Mouse (Mus musculus) midbrain, embryonic 14.5 days (tissue): ENCODE data around the gene Timm44. TPM values are rescaled to one million over a fixed set of nuclear protein-coding genes. Genes with fewer than 3 reads are reported as not detected.

Experiments used
- ATAC-seq: fragments of 200-750 bp; cut with Nextera tagmentation; 2 replicates; pipeline ENCODE4 v1.8.0; 2017; ENCODE audit warnings: moderate number of reproducible peaks, moderate library complexity; ENCODE audit not compliant: low FRiP score, low TSS enrichment
- DNase-seq: peaks from one replicate; pipeline ENCODE4 v3.0.0-alpha.2; 2015
- H3K27ac ChIP-seq: fragments of 300-500 bp; sonication (generic); replicated peaks from 2 replicates; pipeline ENCODE4 v1.5.1; 2014; ENCODE audit warnings: mild to moderate bottlenecking, low read depth, low read length, moderate library complexity
- H3K27me3 ChIP-seq: fragments of 300-500 bp; sonication (generic); 2 replicates; pipeline ENCODE4 v1.6.1; 2014; ENCODE audit warnings: low read length, control low read depth, mixed read lengths; ENCODE audit not compliant: control insufficient read depth, insufficient read depth
- H3K36me3 ChIP-seq: fragments of 300-500 bp; sonication (generic); 2 replicates; pipeline ENCODE4 v1.6.1; 2014; ENCODE audit warnings: low read length, control low read depth; ENCODE audit not compliant: control insufficient read depth, insufficient read depth
- H3K4me1 ChIP-seq: fragments of 300-500 bp; sonication (generic); 2 replicates; pipeline ENCODE4 v1.6.1; 2014; ENCODE audit warnings: mild to moderate bottlenecking, antibody characterized with exemption, low read length, control low read depth; ENCODE audit not compliant: control insufficient read depth, insufficient read depth
- H3K4me2 ChIP-seq: fragments of 300-500 bp; sonication (generic); 2 replicates; pipeline ENCODE4 v1.6.1; 2014; ENCODE audit warnings: mild to moderate bottlenecking, low read length, moderate library complexity
- H3K4me3 ChIP-seq: fragments of 300-500 bp; sonication (generic); replicated peaks from 2 replicates; pipeline ENCODE4 v1.5.1; 2014; ENCODE audit warnings: low read depth, low read length
- H3K9ac ChIP-seq: fragments of 300-500 bp; sonication (generic); replicated peaks from 2 replicates; pipeline ENCODE4 v1.6.1; 2014; ENCODE audit warnings: mild to moderate bottlenecking, low read length, moderate library complexity
- H3K9me3 ChIP-seq: fragments of 300-500 bp; sonication (generic); 2 replicates; pipeline ENCODE4 v1.6.1; 2016; ENCODE audit warnings: low read length, control low read depth, mixed read lengths; ENCODE audit not compliant: control insufficient read depth
- WGBS: fragments of 180-500 bp; shearing (Covaris S2); extraction: QIAGEN DNeasy Blood & Tissue Kit; methylation state at CpG from one replicate; pipeline ENCODE4 v1.1.7; 2014; 5-methylcytosine and 5-hydroxymethylcytosine counted together
- polyA plus RNA-seq: library from polyadenylated mRNA; unstranded; fragments of >200 nt; fragmentation: Nextera tagmentation; extraction: Ambion mirVana; gene quantifications from 2 replicates; pipeline ENCODE4 v1.2.1, GENCODE M21; 2014

The Timm44 gene
- polyA plus RNA-seq, 1 experiment from 2014 or later: 47.2 TPM

- Histone ChIP-seq H3K4me2 (no peak overlapping the region), H3K27me3 (no peaks in the 10 kb centered on the region), H3K9me3 (no peaks in the 10 kb centered on the region), H3K36me3 (peaks cover 51% of the 10 kb centered on the region), H3K27ac (no peak overlapping the region), H3K4me3 (no peak overlapping the region), H3K4me1 (peaks cover 17% of the 10 kb centered on the region), H3K9ac (no peak overlapping the region)
- DNase-seq: peak; percentile 87
- WGBS: 28% methylated on average over 26 of the region's 26 CpGs
- ATAC-seq: peak; percentile 19; the same call in 1 of the 2 replicates
Observed at GRCm38 (mm10) chr8:4250306-4250970, 25.3 kb downstream of the Timm44 start.

DNA sequence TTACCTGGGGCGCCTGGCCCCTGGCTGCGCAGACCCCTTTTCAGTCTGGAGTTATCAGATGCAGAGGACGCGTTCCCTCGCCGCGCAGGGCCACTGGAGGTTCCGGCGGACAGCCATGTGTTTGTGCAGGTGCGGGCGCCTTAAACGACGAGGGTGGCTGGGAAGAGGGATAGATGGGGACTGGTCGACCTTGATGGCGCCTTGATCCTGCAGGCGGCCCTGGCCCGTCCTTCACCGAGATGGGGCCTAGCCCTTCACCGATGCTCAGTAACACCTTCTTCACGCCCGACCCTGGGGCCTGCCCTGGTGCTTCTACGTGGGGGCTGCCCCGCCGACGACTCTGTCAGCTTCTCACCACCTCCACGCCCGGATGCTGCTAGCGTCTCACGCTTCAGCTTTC, 26.5 kb downstream of the Timm44 start:
- H3K4me3 ChIP-seq: no peak overlapping the region
- H3K36me3 ChIP-seq: peaks cover 51% of the 10 kb centered on the region
- H3K27ac ChIP-seq: 0 out of 2 replicates have a peak overlapping the region, but pooled peaks have one; percentile 8
- no peak overlapping the region for H3K9ac ChIP-seq
- H3K27me3 ChIP-seq: no peaks in the 10 kb centered on the region
- no peak for DNase-seq
- 16% methylated on average over 29 of the region's 29 CpGs for WGBS
- no peak overlapping the region for H3K4me2 ChIP-seq
- no peak for ATAC-seq
- no peaks in the 10 kb centered on the region for H3K9me3 ChIP-seq
- H3K4me1 ChIP-seq: peaks cover 11% of the 10 kb centered on the region

GRCm38 (mm10) chr8:4247951-4248540, 27.7 kb downstream of the Timm44 start, which contains the start of gene Tgfbr3l:
Gene Tgfbr3l, plus strand, starts transcription at chr8:4248214.
- 77% methylated on average over 15 of the region's 15 CpGs for WGBS
- no peak within 1 kb of the TSS for H3K9ac ChIP-seq

DNA sequence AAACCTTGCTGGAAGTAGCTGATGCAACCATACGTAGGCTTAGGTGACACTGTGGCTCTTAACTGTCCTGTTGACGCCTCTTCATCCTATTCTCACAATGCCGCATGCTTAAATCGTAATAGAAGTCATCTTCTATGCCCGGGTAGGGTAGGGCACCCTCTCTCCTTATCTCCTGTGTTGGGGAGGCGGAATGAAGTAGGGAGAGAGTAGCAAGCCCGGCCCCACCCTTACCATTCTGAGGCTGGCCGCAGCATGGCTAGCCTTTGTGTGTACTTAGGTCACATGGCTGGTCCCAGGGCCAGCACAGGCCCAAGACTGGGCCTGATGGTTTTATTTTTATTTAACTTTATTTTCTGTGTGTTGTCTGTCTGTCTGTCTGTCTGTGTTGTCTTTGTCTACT, 28.5 kb downstream of the Timm44 start:
- Histone ChIP-seq H3K9ac (no peak overlapping the region), H3K27me3 (no peaks in the 10 kb centered on the region), H3K36me3 (peaks cover 70% of the 10 kb centered on the region), H3K27ac (no peak overlapping the region), H3K4me2 (no peak overlapping the region), H3K9me3 (no peaks in the 10 kb centered on the region), H3K4me3 (no peak overlapping the region), H3K4me1 (peaks cover under 1% of the 10 kb centered on the region)
- no peak for DNase-seq
- no peak for ATAC-seq
- 95% methylated on average over 8 of the region's 8 CpGs for WGBS

More at GRCm38 (mm10) chr8:4247951-4248540, 27.7 kb downstream of the Timm44 start, which contains the start of gene Tgfbr3l:
- Histone ChIP-seq H3K9me3 (no peaks in the 10 kb centered on the region), H3K36me3 (peaks cover 62% of the 10 kb centered on the region), H3K4me1 (peaks cover 5% of the 10 kb centered on the region), H3K27ac (0 out of 2 replicates have a peak within 1 kb of the TSS, but pooled peaks have one; percentile 8), H3K4me3 (no peak within 1 kb of the TSS), H3K4me2 (no peak within 1 kb of the TSS), H3K27me3 (no peaks in the 10 kb centered on the region)
- DNase-seq (no peak), ATAC-seq (no peak)

DNA sequence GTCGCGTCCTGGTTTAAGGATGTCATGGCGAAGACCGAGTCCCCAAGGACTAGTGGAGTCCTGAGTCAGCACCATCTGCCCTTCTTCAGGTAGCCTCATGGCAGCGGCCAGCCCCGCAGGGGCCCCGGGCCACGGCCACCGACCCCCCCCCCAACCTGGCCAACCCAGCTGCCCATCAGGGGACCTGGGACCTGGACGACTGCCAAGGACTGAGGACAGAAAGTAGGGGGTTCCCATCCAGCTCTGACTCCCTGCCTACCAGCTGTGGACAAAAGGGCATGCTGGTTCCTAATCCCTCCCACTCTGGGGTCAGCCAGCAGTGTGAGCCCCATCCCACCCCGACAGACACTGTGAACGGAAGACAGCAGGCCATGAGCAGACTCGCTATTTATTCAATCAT, 30.0 kb downstream of the Timm44 start:
- WGBS: 84% methylated on average over 13 of the region's 13 CpGs
- Histone ChIP-seq H3K4me3 (no peak overlapping the region), H3K4me2 (no peak overlapping the region), H3K27ac (no peak overlapping the region), H3K9ac (no peak overlapping the region), H3K9me3 (no peaks in the 10 kb centered on the region), H3K4me1 (no peaks in the 10 kb centered on the region), H3K27me3 (no peaks in the 10 kb centered on the region), H3K36me3 (peaks cover 80% of the 10 kb centered on the region)
- no peak for ATAC-seq
- DNase-seq: no peak

DNA sequence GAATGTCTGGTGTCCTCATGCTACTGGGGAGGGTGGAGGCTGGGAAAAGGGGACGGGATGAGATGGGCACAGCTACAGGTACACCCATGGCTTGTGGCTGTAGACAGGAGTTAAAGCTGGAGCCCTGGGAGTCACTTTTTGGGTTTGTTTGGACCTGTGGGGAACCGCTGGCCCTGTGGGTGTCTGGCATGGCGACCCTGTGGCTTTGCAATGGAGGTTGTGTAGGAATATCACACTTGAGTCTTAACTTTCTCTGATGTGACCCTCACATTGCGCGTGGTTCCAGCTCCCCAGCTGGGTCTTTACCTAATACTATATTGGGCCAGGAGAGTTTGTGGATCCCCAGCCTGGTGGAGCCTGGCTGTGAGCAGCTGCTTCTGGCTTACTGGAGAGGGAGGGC, 30.7 kb downstream of the Timm44 start:
- Histone ChIP-seq H3K9ac (no peak overlapping the region), H3K9me3 (no peaks in the 10 kb centered on the region), H3K27ac (no peak overlapping the region), H3K4me3 (no peak overlapping the region), H3K27me3 (no peaks in the 10 kb centered on the region), H3K4me1 (peaks cover 3% of the 10 kb centered on the region), H3K4me2 (no peak overlapping the region), H3K36me3 (peaks cover 80% of the 10 kb centered on the region)
- DNase-seq (no peak), ATAC-seq (no peak)
- 93% methylated on average over 5 of the region's 5 CpGs for WGBS

DNA sequence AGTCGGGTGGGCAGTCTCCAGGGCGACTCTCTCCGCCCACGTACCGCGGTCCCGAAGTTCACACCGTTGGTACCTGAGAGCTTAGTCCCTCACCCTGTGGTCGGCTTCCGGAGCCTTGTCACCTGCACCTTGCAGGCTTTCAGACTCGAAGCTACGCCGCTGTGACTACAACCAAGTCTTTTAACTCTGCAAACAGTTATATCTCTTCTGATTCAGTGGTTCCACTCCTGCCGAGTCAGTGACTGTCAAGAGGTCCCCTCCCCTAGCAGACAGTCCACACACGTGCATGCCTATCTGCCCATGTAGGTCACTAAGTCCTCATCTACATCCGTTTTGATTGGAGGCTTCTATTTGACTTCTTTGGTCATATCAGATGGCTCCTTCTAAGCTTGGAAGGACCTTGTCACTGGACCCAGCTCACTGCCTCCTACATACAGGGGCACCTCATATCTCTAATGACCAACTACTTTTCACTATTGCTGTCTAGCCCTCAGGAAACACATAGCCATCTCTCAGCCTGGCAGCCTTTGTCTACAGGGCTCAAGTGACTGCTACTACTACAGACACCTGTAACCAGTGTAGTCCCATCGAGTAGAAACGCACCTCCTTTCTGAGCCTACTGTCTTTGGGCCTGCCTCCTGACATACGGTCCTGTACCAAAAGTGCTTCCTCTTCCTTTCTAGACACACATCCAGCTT, 36.4 kb downstream of the Timm44 start:
- Histone ChIP-seq H3K9me3 (no peaks in the 10 kb centered on the region), H3K36me3 (peaks cover 31% of the 10 kb centered on the region), H3K27ac (peak overlapping the region; percentile 93; the same call in 1 of the 2 replicates), H3K4me2 (peak overlapping the region; percentile 95), H3K9ac (peak overlapping the region; percentile 75), H3K4me3 (peak overlapping the region; percentile 70), H3K4me1 (peaks cover 18% of the 10 kb centered on the region), H3K27me3 (no peaks in the 10 kb centered on the region)
- DNase-seq (no peak), ATAC-seq (peak; percentile 15)
- 15% methylated on average over 19 of the region's 19 CpGs for WGBS

- under 1% methylated on average over 71 of the region's 71 CpGs for WGBS
Observed at GRCm38 (mm10) chr8:4238434-4239192, 37.1 kb downstream of the Timm44 start, which contains the start of the genes Map2k7 and Gm49320. Gene Map2k7, plus strand, starts transcription at chr8:4238740. Gene Gm49320, plus strand, starts transcription at chr8:4238865.

More at GRCm38 (mm10) chr8:4238434-4239192, 37.1 kb downstream of the Timm44 start, which contains the start of the genes Map2k7 and Gm49320:
- peaks cover 24% of the 10 kb centered on the region for H3K36me3 ChIP-seq
- ATAC-seq (peak; percentile 95), DNase-seq (peak; percentile 100)
- no peaks in the 10 kb centered on the region for H3K9me3 ChIP-seq
- peak within 1 kb of the TSS; percentile 70 for H3K4me3 ChIP-seq
- peaks cover 18% of the 10 kb centered on the region for H3K4me1 ChIP-seq
- peak within 1 kb of the TSS; percentile 93 for H3K27ac ChIP-seq
- H3K27me3 ChIP-seq: no peaks in the 10 kb centered on the region
- peak within 1 kb of the TSS; percentile 75 for H3K9ac ChIP-seq
- peak within 1 kb of the TSS; percentile 95 for H3K4me2 ChIP-seq
